ENCODE assay signal across 9 mouse cellular contexts in genomic region chr3:108297050-108297419, GRCm38 (mm10). TPM values are rescaled to one million over a fixed set of nuclear protein-coding genes. Genes with fewer than 3 reads are reported as not detected.
DNase-seq lines count a peak whose midpoint lies in the region; ATAC-seq and TF ChIP-seq lines count a peak whose summit lies in the region.
"Had no signal": no experiment of that assay in that cellular context is flagged by ENCODE, and none has a peak within 500 bp of the region (broad histone marks: within the 10 kb centered on the region; RNA-seq: fewer than 3 reads in every experiment).

No protein-coding gene starts in this region.

- no peak overlapping the region for H3K4me2 ChIP-seq in kidney, embryonic 15.5 days
- no peak overlapping the region for H3K4me2 ChIP-seq in embryonic facial prominence, embryonic 12.5 days (replicated peaks)
- no peak overlapping the region for H3K4me2 ChIP-seq in intestine, embryonic 14.5 days (ENCODE audit: low read length)
- H3K4me2 ChIP-seq in midbrain, postnatal 0 days (ENCODE audit: low read depth, low read length, poor library complexity, severe bottlenecking): 0 out of 2 replicates have a peak overlapping the region, but pooled peaks have one; percentile 9

- no peak for TF ChIP-seq CTCF in midbrain, postnatal 0 days (IDR thresholded peaks at IDR 0.05)

- H3K9ac ChIP-seq in kidney, embryonic 15.5 days: no peak overlapping the region
- H3K9ac ChIP-seq in embryonic facial prominence, embryonic 12.5 days: no peak overlapping the region
- no peak overlapping the region for H3K9ac ChIP-seq in intestine, embryonic 14.5 days (ENCODE audit: low read length)
- H3K9ac ChIP-seq in midbrain, postnatal 0 days (replicated peaks; ENCODE audit: low read length, poor library complexity, severe bottlenecking): no peak overlapping the region

- no peaks in the 10 kb centered on the region for H3K36me3 ChIP-seq in kidney, embryonic 15.5 days
- no peaks in the 10 kb centered on the region for H3K36me3 ChIP-seq in embryonic facial prominence, embryonic 12.5 days
- no peaks in the 10 kb centered on the region for H3K36me3 ChIP-seq in intestine, embryonic 14.5 days (ENCODE audit: control insufficient read depth, insufficient read depth, low read length)
- H3K36me3 ChIP-seq in midbrain, postnatal 0 days (ENCODE audit: insufficient read depth, low read length): no peaks in the 10 kb centered on the region

- no peaks in the 10 kb centered on the region for H3K9me3 ChIP-seq in kidney, embryonic 15.5 days (replicated peaks)
- no peaks in the 10 kb centered on the region for H3K9me3 ChIP-seq in embryonic facial prominence, embryonic 12.5 days
- H3K9me3 ChIP-seq in intestine, embryonic 14.5 days (ENCODE audit: control insufficient read depth, low read length): no peaks in the 10 kb centered on the region
- no peaks in the 10 kb centered on the region for H3K9me3 ChIP-seq in midbrain, postnatal 0 days (ENCODE audit: low read length)

- H3K4me1 ChIP-seq in kidney, embryonic 15.5 days: peaks cover 40% of the 10 kb centered on the region
- peaks cover 25% of the 10 kb centered on the region for H3K4me1 ChIP-seq in embryonic facial prominence, embryonic 12.5 days
- peaks cover 33% of the 10 kb centered on the region for H3K4me1 ChIP-seq in intestine, embryonic 14.5 days (replicated peaks; ENCODE audit: control insufficient read depth, insufficient read depth, low read length)
- peaks cover 26% of the 10 kb centered on the region for H3K4me1 ChIP-seq in midbrain, postnatal 0 days (ENCODE audit: insufficient read depth, low read length)

- ATAC-seq in kidney, embryonic 15.5 days (replicated peaks; ENCODE audit: low FRiP score): peak; percentile 50
- no peak for ATAC-seq in embryonic facial prominence, embryonic 12.5 days (ENCODE audit: insufficient number of reproducible peaks, insufficient read depth, low FRiP score, low TSS enrichment)
- no peak for ATAC-seq in intestine, embryonic 14.5 days (replicated peaks; ENCODE audit: low FRiP score, low TSS enrichment, low read depth)
- ATAC-seq in midbrain, postnatal 0 days (ENCODE audit: low FRiP score): no peak
- no peak for ATAC-seq in CD4-positive, CD25-positive, alpha-beta regulatory T cell, adult 4 months

- WGBS in kidney, embryonic 15.5 days: 72% methylated on average over 7 of the region's 7 CpGs
- 69% methylated on average over 7 of the region's 7 CpGs for WGBS in embryonic facial prominence, embryonic 12.5 days
- WGBS in intestine, embryonic 14.5 days: 60% methylated on average over 7 of the region's 7 CpGs
- 64% methylated on average over 7 of the region's 7 CpGs for WGBS in midbrain, postnatal 0 days

- no peaks in the 10 kb centered on the region for H3K27me3 ChIP-seq in kidney, embryonic 15.5 days
- no peaks in the 10 kb centered on the region for H3K27me3 ChIP-seq in embryonic facial prominence, embryonic 12.5 days
- no peaks in the 10 kb centered on the region for H3K27me3 ChIP-seq in intestine, embryonic 14.5 days (replicated peaks; ENCODE audit: control insufficient read depth, insufficient read depth, low read length)
- no peaks in the 10 kb centered on the region for H3K27me3 ChIP-seq in midbrain, postnatal 0 days (ENCODE audit: insufficient read depth, low read length)
- H3K27me3 ChIP-seq: Patski had no signal

- DNase-seq in kidney, postnatal 4 days: no peak
- DNase-seq in intestine, embryonic 14.5 days (ENCODE audit: low spot score): no peak
- DNase-seq in midbrain, postnatal 0 days (ENCODE audit: low spot score): no peak
- no peak for DNase-seq in left cerebral cortex, adult 8-10 months (ENCODE audit: low spot score in 2 of 2)
- DNase-seq in spleen, postnatal 10 days (ENCODE audit: low spot score in 2 of 2): no peak

- H3K27ac ChIP-seq in kidney, embryonic 15.5 days: peak overlapping the region; percentile 28
- H3K27ac ChIP-seq in embryonic facial prominence, embryonic 12.5 days: peak overlapping the region; percentile 55
- H3K27ac ChIP-seq in intestine, embryonic 14.5 days (ENCODE audit: low read depth): peak overlapping the region; percentile 43; the same call in 1 of the 2 replicates
- peak overlapping the region; percentile 69 for H3K27ac ChIP-seq in midbrain, postnatal 0 days (ENCODE audit: low read depth, low read length)

- no peak overlapping the region for H3K4me3 ChIP-seq in kidney, embryonic 15.5 days (replicated peaks)
- no peak overlapping the region for H3K4me3 ChIP-seq in embryonic facial prominence, embryonic 12.5 days
- no peak overlapping the region for H3K4me3 ChIP-seq in intestine, embryonic 14.5 days (ENCODE audit: low read depth, low read length)
- no peak overlapping the region for H3K4me3 ChIP-seq in midbrain, postnatal 0 days (ENCODE audit: low read depth, low read length)

RNA-seq across cellular contexts. Expression of gene Sort1, which starts 13.2 kb away (rescaled TPM):
- 12.1 and 13.1 TPM in 2 replicates for polyA plus RNA-seq in kidney, embryonic 15.5 days (2015; fragmentation: Nextera tagmentation; extraction: Ambion mirVana)
- polyA plus RNA-seq in embryonic facial prominence, embryonic 12.5 days (2016; fragmentation: Nextera tagmentation; extraction: Ambion mirVana): 15.8 and 18.2 TPM in 2 replicates
- 11.4 and 13.5 TPM in 2 replicates for polyA plus RNA-seq in intestine, embryonic 14.5 days (2014; fragmentation: Nextera tagmentation; extraction: Ambion mirVana)
- 68.4 and 80.3 TPM in 2 replicates for total RNA-seq in midbrain, postnatal 0 days (2014; rRNA removed)
- polyA plus RNA-seq in midbrain, postnatal 0 days (2015; fragmentation: Nextera tagmentation; extraction: Ambion mirVana): 11.2 and 12.7 TPM in 2 replicates
- total RNA-seq in left cerebral cortex, adult 8-10 months (2022): 100 to 1,000 TPM; 273 to 299 (median 284) TPM
- polyA plus RNA-seq in CD4-positive, CD25-positive, alpha-beta regulatory T cell, adult 4 months (2017; shearing (Covaris generic)): under 1 TPM in 1 of 2 experiments, not detected in 1; 0.09 TPM

RNA-seq across cellular contexts. Expression of gene Psma5, which starts 40.3 kb away (rescaled TPM):
- polyA plus RNA-seq in kidney, embryonic 15.5 days (2015; fragmentation: Nextera tagmentation; extraction: Ambion mirVana): 296 and 312 TPM in 2 replicates
- polyA plus RNA-seq in embryonic facial prominence, embryonic 12.5 days (2016; fragmentation: Nextera tagmentation; extraction: Ambion mirVana): 263 and 288 TPM in 2 replicates
- polyA plus RNA-seq in intestine, embryonic 14.5 days (2014; fragmentation: Nextera tagmentation; extraction: Ambion mirVana): 319 and 324 TPM in 2 replicates
- 93.3 and 102 TPM in 2 replicates for total RNA-seq in midbrain, postnatal 0 days (2014; rRNA removed)
- 221 and 224 TPM in 2 replicates for polyA plus RNA-seq in midbrain, postnatal 0 days (2015; fragmentation: Nextera tagmentation; extraction: Ambion mirVana)
- total RNA-seq in left cerebral cortex, adult 8-10 months (2022): 10 to 100 TPM; 73.0 to 80.5 (median 79.0) TPM
- polyA plus RNA-seq in CD4-positive, CD25-positive, alpha-beta regulatory T cell, adult 4 months (2017; shearing (Covaris generic)): 100 to 1,000 TPM; 180 to 185 TPM

Comparison
In these comparisons a context has a peak if more than half of its experiments do, and no peak if none do; other contexts are left out.
1. RNA of gene Sort1, which starts 13.2 kb away (polyA plus RNA-seq): 15.8 to 18.2 TPM in embryonic facial prominence, embryonic 12.5 days, 11.4 to 13.5 TPM in intestine, embryonic 14.5 days, 11.2 to 12.7 TPM in midbrain, postnatal 0 days and 12.1 to 13.1 TPM in kidney, embryonic 15.5 days; 0.09 TPM in CD4-positive, CD25-positive, alpha-beta regulatory T cell, adult 4 months; every median in the first group is over 10 times any median in the second.
2. Peak in every context shown above with its lines, with median percentiles within 50 percentile points of each other: H3K27ac ChIP-seq.